Mouse (Mus musculus) forebrain, embryonic 14.5 days (tissue): ENCODE data around the gene Olfr243. TPM values are rescaled to one million over a fixed set of nuclear protein-coding genes. Genes with fewer than 3 reads are reported as not detected.
"Not testable (repeated sequence)": the region's sequence is repeated elsewhere in the genome, so short reads cannot be mapped to it uniquely, and the experiment has no call there.

ENCODE experiments used
- ATAC-seq: fragments of 200-750 bp; cut with Nextera tagmentation; 2 replicates; pipeline ENCODE4 v1.8.0; 2017; ENCODE audit warnings: mild to moderate bottlenecking, moderate library complexity
- DNase-seq: peaks from one replicate; pipeline ENCODE4 v3.0.0-alpha.2; 2015; ENCODE audit warnings: low spot score
- H3K27ac ChIP-seq: fragments of 300-500 bp; sonication (generic); 2 replicates; pipeline ENCODE4 v1.5.1; 2014; ENCODE audit warnings: low read depth, mild to moderate bottlenecking, control low read depth, low read length, moderate library complexity
- H3K27me3 ChIP-seq: fragments of 300-500 bp; sonication (generic); replicated peaks from 2 replicates; pipeline ENCODE4 v1.6.1; 2014; ENCODE audit warnings: low read length, control low read depth, mixed read lengths; ENCODE audit not compliant: control insufficient read depth, insufficient read depth
- H3K36me3 ChIP-seq: fragments of 300-500 bp; sonication (generic); 2 replicates; pipeline ENCODE4 v1.6.1; 2014; ENCODE audit warnings: low read length, control low read depth; ENCODE audit not compliant: control insufficient read depth, insufficient read depth
- H3K4me1 ChIP-seq: fragments of 300-500 bp; sonication (generic); 2 replicates; pipeline ENCODE4 v1.6.1; 2014; ENCODE audit warnings: antibody characterized with exemption, low read length, control low read depth; ENCODE audit not compliant: control insufficient read depth, insufficient read depth
- H3K4me2 ChIP-seq: fragments of 300-500 bp; sonication (generic); 2 replicates; pipeline ENCODE4 v1.6.1; 2014; ENCODE audit warnings: mild to moderate bottlenecking, control low read depth, low read length
- H3K4me3 ChIP-seq: fragments of 300-500 bp; sonication (generic); 2 replicates; pipeline ENCODE4 v1.5.1; 2014; ENCODE audit warnings: low read depth, low read length, control low read depth
- H3K9ac ChIP-seq: fragments of 300-500 bp; sonication (generic); 2 replicates; pipeline ENCODE4 v1.6.1; 2014; ENCODE audit warnings: mild to moderate bottlenecking, low read length, control low read depth, moderate library complexity
- H3K9me3 ChIP-seq: fragments of 300-500 bp; sonication (generic); replicated peaks from 2 replicates; pipeline ENCODE4 v1.6.1; 2016; ENCODE audit warnings: low read length, control low read depth, mixed read lengths; ENCODE audit not compliant: control insufficient read depth
- WGBS: fragments of 180-500 bp; shearing (Covaris S2); extraction: QIAGEN DNeasy Blood & Tissue Kit; methylation state at CpG from one replicate; pipeline ENCODE4 v1.1.7; 2014; 5-methylcytosine and 5-hydroxymethylcytosine counted together
- polyA plus RNA-seq: library from polyadenylated mRNA; unstranded; fragments of >200 nt; fragmentation: Nextera tagmentation; extraction: Ambion mirVana; gene quantifications from 2 replicates; pipeline ENCODE4 v1.2.1, GENCODE M21; 2014

The Olfr243 gene
- polyA plus RNA-seq, 1 experiment from 2014 or later, result not detected

DNA sequence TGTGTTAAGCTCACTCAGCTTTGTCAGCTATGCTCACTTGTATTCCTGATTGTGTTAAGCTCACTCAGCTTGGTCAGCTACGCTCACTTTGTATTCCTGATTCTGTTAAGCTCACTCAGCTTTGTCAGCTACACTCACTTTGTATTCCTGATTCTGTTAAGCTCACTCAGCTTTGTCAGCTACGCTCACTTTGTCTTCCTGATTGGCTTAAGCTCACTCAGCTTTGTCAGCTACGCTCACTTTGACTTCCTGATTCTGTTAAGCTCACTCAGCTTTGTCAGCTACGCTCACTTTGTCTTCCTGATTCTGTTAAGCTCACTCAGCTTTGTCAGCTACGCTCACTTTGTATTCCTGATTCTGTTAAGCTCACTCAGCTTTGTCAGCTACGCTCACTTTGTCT is 47.7 kb downstream of the Olfr243 start:
- H3K4me3 ChIP-seq, H3K27ac ChIP-seq, DNase-seq, H3K36me3 ChIP-seq, ATAC-seq, H3K9ac ChIP-seq, H3K27me3 ChIP-seq, H3K4me1 ChIP-seq, H3K4me2 ChIP-seq, H3K9me3 ChIP-seq: not testable (repeated sequence)
- 86% methylated on average over 6 of the region's 6 CpGs for WGBS

DNA sequence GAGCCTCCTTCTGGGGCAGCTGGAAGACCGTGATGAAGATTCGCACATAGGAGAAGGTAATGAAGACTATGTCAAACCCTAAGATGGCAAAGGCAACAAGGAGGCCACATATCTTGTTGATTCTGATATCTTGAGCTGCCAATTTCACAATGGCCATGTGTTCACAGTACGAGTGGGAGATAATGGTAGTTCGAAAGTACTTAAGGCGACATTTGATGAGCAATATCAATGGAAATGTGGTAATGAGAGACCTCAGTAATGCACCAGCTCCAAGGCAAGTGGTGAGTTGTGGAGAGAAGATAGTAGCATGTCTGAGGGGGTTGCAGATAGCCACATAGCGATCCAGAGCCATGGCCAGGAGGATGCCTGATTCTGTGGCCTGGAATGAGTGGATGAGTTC is 53.2 kb downstream of the Olfr243 start:
- DNase-seq, H3K4me2 ChIP-seq, H3K9me3 ChIP-seq, H3K36me3 ChIP-seq, H3K4me1 ChIP-seq, H3K27ac ChIP-seq, H3K9ac ChIP-seq, H3K4me3 ChIP-seq, H3K27me3 ChIP-seq, ATAC-seq: not testable (repeated sequence)
- WGBS, result 97% methylated on average over 6 of the region's 6 CpGs

Other genes starting within 250 kb of the Olfr243 start
- not detected in 2 replicates for gene Olfr608, start 244.8 kb upstream of the Olfr243 start, polyA plus RNA-seq
- not detected in 2 replicates for gene Olfr609, start 216.6 kb upstream of the Olfr243 start, polyA plus RNA-seq
- gene Olfr610, start 202.5 kb upstream of the Olfr243 start, polyA plus RNA-seq, result not detected in 2 replicates
- gene Olfr611, start 193.8 kb upstream of the Olfr243 start, polyA plus RNA-seq, result not detected in 2 replicates
- gene Olfr612, start 172.0 kb upstream of the Olfr243 start, polyA plus RNA-seq, result not detected in 2 replicates
- gene Olfr613, start 166.6 kb upstream of the Olfr243 start, polyA plus RNA-seq, result not detected in 2 replicates
- gene Olfr615, start 158.6 kb upstream of the Olfr243 start, polyA plus RNA-seq, result not detected in 2 replicates
- gene Olfr616, start 145.5 kb upstream of the Olfr243 start, polyA plus RNA-seq, result not detected in 2 replicates
- gene Olfr617, start 141.6 kb upstream of the Olfr243 start, polyA plus RNA-seq, result not detected in 2 replicates
- gene Olfr618, start 124.6 kb upstream of the Olfr243 start, polyA plus RNA-seq, result not detected in 2 replicates
- not detected in 2 replicates for gene Olfr619, start 114.1 kb upstream of the Olfr243 start, polyA plus RNA-seq
- not detected in 2 replicates for gene Olfr620, start 102.1 kb upstream of the Olfr243 start, polyA plus RNA-seq
- gene Olfr622, start 72.0 kb upstream of the Olfr243 start, polyA plus RNA-seq, result not detected in 2 replicates
- gene Olfr623, start 51.0 kb upstream of the Olfr243 start, polyA plus RNA-seq, result not detected in 2 replicates
- not detected in 2 replicates for gene Olfr624, start 43.5 kb upstream of the Olfr243 start, polyA plus RNA-seq
- not detected in 2 replicates for gene Olfr625-ps1, start 32.0 kb upstream of the Olfr243 start, polyA plus RNA-seq
- not detected in 2 replicates for gene Olfr628, start 15.7 kb downstream of the Olfr243 start, polyA plus RNA-seq
- gene Olfr629, start 30.3 kb downstream of the Olfr243 start, polyA plus RNA-seq, result not detected in 2 replicates
- not detected in 2 replicates for gene Olfr630, start 42.7 kb downstream of the Olfr243 start, polyA plus RNA-seq
- not detected in 2 replicates for gene Olfr69, start 56.9 kb downstream of the Olfr243 start, polyA plus RNA-seq
- not detected in 2 replicates for gene Olfr68, start 65.0 kb downstream of the Olfr243 start, polyA plus RNA-seq
- not detected in 2 replicates for gene Olfr67, start 77.2 kb downstream of the Olfr243 start, polyA plus RNA-seq
- 1,580 and 1,724 TPM in 2 replicates for gene Hbb-bt, start 99.3 kb downstream of the Olfr243 start, polyA plus RNA-seq
- 3,810 and 4,891 TPM in 2 replicates for gene Hbb-bs, start 113.4 kb downstream of the Olfr243 start, polyA plus RNA-seq
- gene Hbb-bh2, start 125.8 kb downstream of the Olfr243 start, polyA plus RNA-seq, result not detected in 2 replicates
- gene Hbb-bh1, start 128.5 kb downstream of the Olfr243 start, polyA plus RNA-seq, result 0.90 and 2.5 TPM in 2 replicates
- gene Hbb-y, start 138.5 kb downstream of the Olfr243 start, polyA plus RNA-seq, result 152 and 669 TPM in 2 replicates
- not detected in 2 replicates for gene Olfr66, start 171.6 kb downstream of the Olfr243 start, polyA plus RNA-seq
- not detected in 2 replicates for gene Olfr64, start 179.8 kb downstream of the Olfr243 start, polyA plus RNA-seq
- gene Olfr65, start 188.8 kb downstream of the Olfr243 start, polyA plus RNA-seq, result not detected in 2 replicates
- gene Olfr631, start 214.2 kb downstream of the Olfr243 start, polyA plus RNA-seq, result not detected in 2 replicates
- gene Olfr632, start 219.7 kb downstream of the Olfr243 start, polyA plus RNA-seq, result not detected in 2 replicates
- gene Olfr633, start 229.8 kb downstream of the Olfr243 start, polyA plus RNA-seq, result not detected in 2 replicates